Mouse (Mus musculus): ENCODE measurements at regions not wholly inside any gene's neighbourhood (a gene's known extent, or its start where the extent isn't known, plus 50 kb on each side); places are given as distances from the start of the nearest gene placed in this dataset.

GRCm38 (mm10) chr9:94239479-94240241, 298.2 kb downstream of the 1190002N15Rik start:
- no peak for DNase-seq

- no peak for DNase-seq
These were observed 299.3 kb downstream of the 1190002N15Rik start for GRCm38 (mm10) chr9:94238565-94238964.

- DNase-seq, result no peak
These were observed 308.3 kb downstream of the 1190002N15Rik start for GRCm38 (mm10) chr9:94229537-94229936.

- DNase-seq, result no peak
These were observed 318.8 kb downstream of the 1190002N15Rik start for GRCm38 (mm10) chr9:94219116-94219515.

GRCm38 (mm10) chr9:94216414-94217279, 321.2 kb downstream of the 1190002N15Rik start:
- DNase-seq, result no peak

- no peak for DNase-seq
These were observed 327.2 kb downstream of the 1190002N15Rik start for GRCm38 (mm10) chr9:94210467-94211249.

- no peak for DNase-seq
These were observed 328.9 kb downstream of the 1190002N15Rik start for GRCm38 (mm10) chr9:94208987-94209386.

- no peak for DNase-seq
These were observed 337.0 kb downstream of the 1190002N15Rik start for GRCm38 (mm10) chr9:94200892-94201291.

- DNase-seq, result no peak
These were observed 338.0 kb downstream of the 1190002N15Rik start for GRCm38 (mm10) chr9:94199864-94200263.

GRCm38 (mm10) chr9:94191083-94191482, 346.8 kb downstream of the 1190002N15Rik start:
- no peak for DNase-seq

GRCm38 (mm10) chr9:94189872-94190800, 347.7 kb downstream of the 1190002N15Rik start:
- DNase-seq, result no peak

- DNase-seq, result no peak
These were observed 349.8 kb downstream of the 1190002N15Rik start for GRCm38 (mm10) chr9:94188124-94188523.

GRCm38 (mm10) chr9:94169905-94170612, 367.8 kb downstream of the 1190002N15Rik start:
- DNase-seq, result no peak

GRCm38 (mm10) chr9:94163671-94164070, 374.2 kb downstream of the 1190002N15Rik start:
- DNase-seq, result no peak

- no peak for DNase-seq
These were observed 382.3 kb downstream of the 1190002N15Rik start for GRCm38 (mm10) chr9:94155581-94155980.

- DNase-seq, result no peak
These were observed 389.4 kb downstream of the 1190002N15Rik start for GRCm38 (mm10) chr9:94148474-94148873.

GRCm38 (mm10) chr9:94146787-94147186, 391.1 kb downstream of the 1190002N15Rik start:
- DNase-seq, result no peak

- no peak for DNase-seq
These were observed 401.4 kb downstream of the 1190002N15Rik start for GRCm38 (mm10) chr9:94136444-94136843.

- DNase-seq, result no peak
These were observed 404.2 kb downstream of the 1190002N15Rik start for GRCm38 (mm10) chr9:94133682-94134081.

GRCm38 (mm10) chr9:94131367-94131766, 406.5 kb downstream of the 1190002N15Rik start:
- no peak for DNase-seq

GRCm38 (mm10) chr9:94116961-94117360, 420.9 kb downstream of the 1190002N15Rik start:
- no peak for DNase-seq

Measured in right cerebral cortex, postnatal 14 days (tissue).